8 mouse cellular contexts compared by ENCODE assay signal in the genomic region with DNA sequence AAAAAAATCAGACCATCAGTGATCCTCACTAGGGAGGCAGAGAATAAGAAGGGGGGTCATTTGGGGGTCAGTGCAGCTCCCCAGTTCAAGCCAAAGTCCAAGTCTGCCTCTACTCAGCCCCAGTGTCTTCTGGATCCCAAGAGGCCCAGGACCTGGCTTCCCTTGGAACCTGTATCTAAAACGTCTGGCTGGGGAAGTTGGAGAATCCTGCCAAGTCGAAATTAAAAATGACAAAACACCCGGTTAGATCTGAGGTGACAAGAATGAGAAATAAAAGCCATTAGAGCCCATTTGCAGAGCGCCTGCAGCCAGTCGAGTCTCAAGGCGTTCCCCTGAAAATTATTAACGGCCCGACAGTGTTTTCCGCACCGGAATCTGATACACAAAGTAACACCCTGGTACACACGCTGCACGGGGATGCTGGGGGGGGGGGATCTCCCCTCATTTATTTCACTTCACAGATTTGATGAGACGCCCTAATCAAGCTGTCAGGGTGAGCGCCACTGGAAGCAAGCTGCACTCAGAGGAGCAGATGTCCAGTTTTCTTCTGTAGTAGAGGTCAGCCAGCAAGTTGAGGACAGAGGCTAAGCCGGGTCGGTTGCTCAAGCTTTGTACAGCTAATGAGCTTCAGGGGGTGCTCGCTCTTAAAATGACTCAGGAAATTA.
DNase-seq lines count a peak whose midpoint lies in the region; ATAC-seq and TF ChIP-seq lines count a peak whose summit lies in the region.

No protein-coding gene starts in this region.

- no peaks in the 10 kb centered on the region for H3K36me3 ChIP-seq in midbrain, embryonic 10.5 days
- H3K36me3 ChIP-seq in midbrain, embryonic 16.5 days (ENCODE audit: control insufficient read depth, insufficient read depth, low read length), result no peaks in the 10 kb centered on the region
- H3K36me3 ChIP-seq in kidney, adult 2 months (ENCODE audit: control insufficient read depth, insufficient read depth, low read length), result no peaks in the 10 kb centered on the region
- no peaks in the 10 kb centered on the region for H3K36me3 ChIP-seq in neural tube, embryonic 11.5 days (ENCODE audit: control insufficient read depth, insufficient read depth, low read length)

- H3K4me2 ChIP-seq in midbrain, embryonic 16.5 days (ENCODE audit: low read length), result no peak overlapping the region
- H3K4me2 ChIP-seq in neural tube, embryonic 11.5 days (ENCODE audit: low read depth), result no peak overlapping the region

- no peak for TF ChIP-seq CTCF in kidney, adult 2 months (conservative IDR thresholded peaks at IDR 0.05; ENCODE audit: insufficient read depth, insufficient read length, low read depth, low read length)

- H3K4me3 ChIP-seq in midbrain, embryonic 10.5 days, result no peak overlapping the region
- no peak overlapping the region for H3K4me3 ChIP-seq in midbrain, embryonic 16.5 days (ENCODE audit: low read depth, low read length)
- no peak overlapping the region for H3K4me3 ChIP-seq in kidney, adult 2 months (ENCODE audit: insufficient read depth, low read depth, low read length)
- no peak overlapping the region for H3K4me3 ChIP-seq in neural tube, embryonic 11.5 days (ENCODE audit: low read depth, low read length)

- H3K27ac ChIP-seq in midbrain, embryonic 10.5 days (replicated peaks), result peak overlapping the region; percentile 59; the same call in 1 of the 2 replicates
- no peak overlapping the region for H3K27ac ChIP-seq in midbrain, embryonic 16.5 days (ENCODE audit: low read length)
- H3K27ac ChIP-seq in kidney, adult 2 months (ENCODE audit: insufficient read depth, low read depth, low read length), result no peak overlapping the region
- H3K27ac ChIP-seq in neural tube, embryonic 11.5 days (ENCODE audit: low read depth, low read length), result no peak overlapping the region

- H3K27me3 ChIP-seq in midbrain, embryonic 10.5 days (ENCODE audit: low read depth, poor library complexity, severe bottlenecking), result peaks cover 19% of the 10 kb centered on the region; the same call in 1 of the 2 replicates
- H3K27me3 ChIP-seq in midbrain, embryonic 16.5 days (ENCODE audit: control insufficient read depth, insufficient read depth, low read depth, low read length), result peaks cover 8% of the 10 kb centered on the region
- no peaks in the 10 kb centered on the region for H3K27me3 ChIP-seq in kidney, adult 2 months (replicated peaks; ENCODE audit: control insufficient read depth, insufficient read depth, low read length)
- peaks cover 3% of the 10 kb centered on the region; the same call in 1 of the 2 replicates for H3K27me3 ChIP-seq in neural tube, embryonic 11.5 days (ENCODE audit: control insufficient read depth, insufficient read depth, low read length)

- no peak for TF ChIP-seq POLR2A in kidney, adult 2 months (IDR thresholded peaks at IDR 0.05; ENCODE audit: low read depth, low read length)

- ATAC-seq in midbrain, embryonic 16.5 days, result no peak
- ATAC-seq in neural tube, embryonic 11.5 days (ENCODE audit: insufficient read depth, low FRiP score, low TSS enrichment), result no peak

- no peak for DNase-seq in midbrain, embryonic 10.5 days (ENCODE audit: low spot score)
- peak; percentile 6 for DNase-seq in gastrocnemius, postnatal 10 days
- peak; percentile 26 for DNase-seq in kidney, adult 2 months
- peak; percentile 37 for DNase-seq in neural tube, embryonic 11.5 days (ENCODE audit: low spot score)
- no peak for DNase-seq in left cerebral cortex, postnatal 36 days (ENCODE audit: low spot score in 2 of 2)
- DNase-seq in cerebellum, adult 9-10 months, result no peak
- no peak for DNase-seq in cerebellum, postnatal 36 days

- H3K9me3 ChIP-seq in midbrain, embryonic 10.5 days (replicated peaks), result no peaks in the 10 kb centered on the region
- H3K9me3 ChIP-seq in midbrain, embryonic 16.5 days (replicated peaks; ENCODE audit: control insufficient read depth, low read length, poor library complexity, severe bottlenecking), result no peaks in the 10 kb centered on the region
- H3K9me3 ChIP-seq in neural tube, embryonic 11.5 days (ENCODE audit: control insufficient read depth, low read length), result no peaks in the 10 kb centered on the region

- peaks cover 42% of the 10 kb centered on the region for H3K4me1 ChIP-seq in midbrain, embryonic 10.5 days
- peaks cover 29% of the 10 kb centered on the region for H3K4me1 ChIP-seq in midbrain, embryonic 16.5 days (ENCODE audit: control insufficient read depth, insufficient read depth, low read length)
- no peaks in the 10 kb centered on the region for H3K4me1 ChIP-seq in kidney, adult 2 months (ENCODE audit: control insufficient read depth, insufficient read depth, low read length)
- H3K4me1 ChIP-seq in neural tube, embryonic 11.5 days (ENCODE audit: control insufficient read depth, insufficient read depth, low read length), result peaks cover 8% of the 10 kb centered on the region

- intact Hi-C loops in left cerebral cortex, postnatal 36 days (cut with DNase I), result no loop called here

- H3K9ac ChIP-seq in midbrain, embryonic 16.5 days (ENCODE audit: low read depth, low read length), result no peak overlapping the region
- no peak overlapping the region for H3K9ac ChIP-seq in neural tube, embryonic 11.5 days (ENCODE audit: low read length)

- WGBS in midbrain, embryonic 10.5 days, result 77% methylated on average over 17 of the region's 17 CpGs
- WGBS in midbrain, embryonic 16.5 days, result 36% methylated on average over 17 of the region's 17 CpGs
- 35% methylated on average over 17 of the region's 17 CpGs for WGBS in kidney, adult 2 months
- WGBS in neural tube, embryonic 11.5 days, result 43% methylated on average over 17 of the region's 17 CpGs

Comparison
In these comparisons a context has a peak if more than half of its experiments do, and no peak if none do; other contexts are left out.
1. DNase-seq: peak in gastrocnemius, postnatal 10 days (single experiment), kidney, adult 2 months (single experiment) and neural tube, embryonic 11.5 days (single experiment); none in midbrain, embryonic 10.5 days (single experiment), left cerebral cortex, postnatal 36 days (0 of 2), cerebellum, adult 9-10 months (single experiment) and cerebellum, postnatal 36 days (0 of 2).